Mouse (Mus musculus): ENCODE results near the gene Cry1.

Gene Cry1

GRCm38 (mm10) chr10:85184964-85185608 is at the start of gene Cry1:
Gene Cry1 (minus strand): TSS chr10:85185064.
- DNase-seq (ENCODE audit: low read depth, low spot score): peak; percentile 94

DNA sequence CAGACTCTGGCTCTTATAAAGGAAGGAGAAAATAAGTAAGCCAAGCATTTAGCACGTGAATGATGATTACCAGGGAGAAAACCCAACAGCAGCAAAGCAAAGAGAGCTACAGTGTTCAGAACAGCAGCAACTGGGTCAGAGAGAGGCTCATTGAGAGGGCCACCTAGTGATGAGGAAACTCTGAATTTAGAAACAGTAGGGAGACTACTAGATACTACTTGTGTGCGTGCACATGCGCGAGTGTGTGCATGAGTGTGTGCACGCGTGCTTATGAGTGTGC is 36.8 kb upstream of the Cry1 start:
- DNase-seq (ENCODE audit: low read depth, low spot score): no peak

DNA sequence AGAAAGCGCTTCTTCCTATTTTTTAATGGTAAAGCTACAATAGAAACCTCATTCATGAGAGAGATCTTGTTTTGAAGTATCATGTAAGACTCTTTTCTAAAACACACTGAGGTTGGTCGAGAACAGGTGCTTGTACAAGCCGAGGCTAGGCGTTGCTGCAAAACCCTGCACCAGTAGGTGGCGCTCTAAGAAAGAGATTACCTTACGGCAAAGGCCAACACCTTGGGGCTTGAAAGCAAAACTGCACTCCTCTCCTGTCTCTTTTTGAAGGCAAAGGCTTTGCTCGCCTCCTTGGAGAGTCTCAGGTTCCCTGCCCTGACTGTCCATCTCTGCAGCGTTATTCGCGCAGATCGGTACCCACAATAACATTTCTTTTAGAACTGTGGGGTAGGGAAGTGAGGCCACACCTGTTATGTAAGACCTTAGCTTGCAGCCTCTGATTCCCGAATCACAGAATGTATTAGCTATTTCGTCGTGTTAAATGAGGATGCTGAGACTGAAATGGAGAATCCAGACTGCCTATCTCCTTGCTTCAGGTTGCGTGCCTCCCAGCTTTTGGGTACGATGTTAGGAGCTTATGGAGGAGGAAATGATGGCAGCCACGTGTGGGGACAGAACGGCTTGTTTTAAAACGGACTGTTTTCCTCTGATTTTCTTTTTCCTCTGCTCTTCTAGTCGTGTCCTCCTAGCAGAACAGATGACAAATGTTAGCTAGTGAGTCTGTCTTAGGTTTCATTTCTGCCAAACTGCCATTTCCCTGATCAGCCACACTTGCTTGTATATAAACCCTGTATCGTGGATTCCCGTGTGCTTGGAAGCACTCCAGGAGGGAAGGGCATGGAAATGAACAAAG is 36.3 kb upstream of the Cry1 start:
- peak; percentile 86 for DNase-seq (ENCODE audit: low read depth, low spot score)

DNA sequence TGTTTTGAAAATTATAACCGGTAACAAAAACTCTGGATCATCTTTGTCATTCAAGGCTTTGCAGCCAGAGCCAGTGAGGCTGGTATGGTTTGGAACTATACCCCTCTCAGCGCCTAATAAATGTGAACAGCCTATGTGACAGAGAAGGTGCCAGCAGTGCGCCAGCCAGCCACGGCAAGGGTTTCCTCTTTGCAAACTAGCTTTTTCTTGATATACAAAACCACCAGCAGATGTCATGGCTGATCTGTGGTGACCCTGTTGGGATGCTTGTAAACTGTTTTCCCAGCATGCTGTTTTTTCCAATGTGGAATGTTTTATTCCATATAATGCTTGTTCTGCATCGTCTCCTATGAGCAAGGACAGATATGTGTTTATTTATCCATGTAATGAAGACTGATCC is 30.0 kb upstream of the Cry1 start:
- DNase-seq (ENCODE audit: low read depth, low spot score): no peak

DNA sequence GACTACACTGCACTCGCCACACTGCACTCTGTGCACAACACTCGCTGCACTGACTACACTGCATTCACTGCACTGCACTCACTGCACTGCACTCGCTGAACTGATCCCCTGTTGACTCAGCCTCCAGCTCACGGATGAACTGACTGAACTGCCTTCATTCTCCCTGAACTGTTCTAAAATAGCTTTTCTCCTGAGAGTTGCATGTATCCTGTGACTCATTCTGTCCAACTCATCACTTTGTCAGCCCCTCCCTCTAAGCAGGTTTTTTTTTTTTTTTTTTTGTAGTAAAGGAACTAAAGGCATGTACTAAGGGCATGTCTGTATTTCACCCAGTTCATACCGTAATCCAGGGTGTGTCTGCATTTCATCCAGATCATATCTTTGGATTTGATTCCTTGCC is 26.8 kb upstream of the Cry1 start:
- DNase-seq (ENCODE audit: low read depth, low spot score): no peak

GRCm38 (mm10) chr10:85210125-85210524 is 25.3 kb upstream of the Cry1 start:
- DNase-seq (ENCODE audit: low read depth, low spot score): peak; percentile 76

- peak; percentile 62 for DNase-seq (ENCODE audit: low read depth, low spot score)
Observed at GRCm38 (mm10) chr10:85209119-85209605, 24.3 kb upstream of the Cry1 start.

DNA sequence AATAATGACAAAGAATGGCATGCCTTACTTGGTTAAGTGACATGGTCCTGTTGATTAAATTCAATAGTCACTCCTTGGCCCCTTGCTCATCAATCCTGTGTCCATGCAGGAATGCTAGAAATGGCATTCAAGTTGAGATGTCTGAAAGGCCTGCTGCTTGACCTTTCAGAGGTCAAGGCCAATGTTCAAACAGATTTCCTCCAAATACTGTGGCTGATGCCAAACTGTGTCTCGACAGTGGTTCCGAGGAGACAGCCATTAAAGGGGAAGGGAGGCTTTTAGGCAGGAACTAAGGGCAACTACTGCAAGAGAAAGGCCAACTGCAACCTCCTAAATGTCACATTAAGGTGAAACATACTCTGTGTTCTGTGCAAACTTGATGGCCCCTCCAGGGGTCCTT is 20.5 kb upstream of the Cry1 start:
- peak; percentile 75 for DNase-seq (ENCODE audit: low read depth, low spot score)

DNA sequence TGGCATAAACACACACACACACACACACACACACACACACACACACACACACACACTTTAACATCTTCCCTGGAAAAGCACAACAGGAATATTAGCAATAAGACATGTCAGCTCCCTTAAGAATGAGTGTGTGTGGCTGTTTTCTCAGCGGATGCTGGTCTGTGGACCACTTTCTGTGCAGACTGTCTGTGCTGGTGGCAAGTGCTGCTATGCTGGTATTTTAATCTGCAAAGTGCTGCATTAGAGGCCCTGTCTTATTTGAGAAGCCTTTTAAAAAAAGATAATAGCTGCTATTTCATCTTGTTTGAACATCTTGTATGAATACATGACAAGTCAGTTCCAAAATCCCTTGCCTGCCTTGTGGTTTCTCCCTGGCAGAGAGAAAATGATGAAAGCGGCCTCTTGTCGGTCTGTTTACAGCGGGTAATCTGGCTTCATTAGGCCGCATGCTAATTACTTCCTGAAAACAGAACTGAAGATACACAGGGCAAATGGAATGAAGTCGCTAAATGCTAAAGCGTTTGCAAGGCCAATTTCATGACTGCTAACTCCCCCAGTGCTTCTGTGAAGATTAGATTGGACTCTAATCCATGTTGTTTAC is 19.5 kb upstream of the Cry1 start:
- no peak for DNase-seq (ENCODE audit: low read depth, low spot score)

- no peak for DNase-seq (ENCODE audit: low read depth, low spot score)
Observed at GRCm38 (mm10) chr10:85194528-85194927, 9.7 kb upstream of the Cry1 start.

DNA sequence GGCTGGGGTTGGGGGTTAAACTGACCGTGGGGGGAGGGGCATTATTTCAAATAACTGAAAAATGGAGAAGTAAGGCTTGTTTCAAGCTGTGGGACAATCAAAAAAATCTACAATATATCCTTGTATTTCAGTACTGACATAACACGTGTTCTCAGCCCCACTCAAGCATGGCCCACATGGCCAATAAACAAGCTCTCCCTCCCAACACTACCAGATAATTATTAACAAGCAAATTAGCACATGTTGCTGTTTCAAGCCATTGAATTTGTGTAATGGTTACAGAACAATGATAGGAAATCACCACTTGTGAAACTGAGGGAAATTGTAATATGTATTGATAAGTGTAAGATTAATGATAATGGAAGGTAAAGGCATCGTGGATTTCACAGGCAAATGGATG is 8.5 kb upstream of the Cry1 start:
- no peak for DNase-seq (ENCODE audit: low read depth, low spot score)

GRCm38 (mm10) chr10:85190652-85191051 is 5.8 kb upstream of the Cry1 start:
- DNase-seq (ENCODE audit: low read depth, low spot score): no peak

- no peak for DNase-seq (ENCODE audit: low read depth, low spot score)
Observed at GRCm38 (mm10) chr10:85189966-85190365, 5.1 kb upstream of the Cry1 start.

DNA sequence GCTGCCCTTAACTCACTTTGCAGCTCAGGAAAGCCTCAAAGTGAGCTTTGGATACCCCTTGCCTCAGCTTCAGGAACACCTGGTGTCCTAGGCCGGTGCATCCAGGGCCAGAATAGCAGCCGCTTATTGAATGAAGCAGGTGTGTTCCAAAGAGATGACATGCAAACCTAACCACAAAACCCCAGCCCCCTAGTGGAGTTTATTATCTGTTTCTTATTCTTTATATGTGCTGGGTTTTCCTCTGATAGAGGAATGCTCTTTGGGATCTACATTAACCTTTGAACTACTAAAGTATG is 1.6 kb upstream of the Cry1 start:
- DNase-seq (ENCODE audit: low read depth, low spot score): no peak

DNA sequence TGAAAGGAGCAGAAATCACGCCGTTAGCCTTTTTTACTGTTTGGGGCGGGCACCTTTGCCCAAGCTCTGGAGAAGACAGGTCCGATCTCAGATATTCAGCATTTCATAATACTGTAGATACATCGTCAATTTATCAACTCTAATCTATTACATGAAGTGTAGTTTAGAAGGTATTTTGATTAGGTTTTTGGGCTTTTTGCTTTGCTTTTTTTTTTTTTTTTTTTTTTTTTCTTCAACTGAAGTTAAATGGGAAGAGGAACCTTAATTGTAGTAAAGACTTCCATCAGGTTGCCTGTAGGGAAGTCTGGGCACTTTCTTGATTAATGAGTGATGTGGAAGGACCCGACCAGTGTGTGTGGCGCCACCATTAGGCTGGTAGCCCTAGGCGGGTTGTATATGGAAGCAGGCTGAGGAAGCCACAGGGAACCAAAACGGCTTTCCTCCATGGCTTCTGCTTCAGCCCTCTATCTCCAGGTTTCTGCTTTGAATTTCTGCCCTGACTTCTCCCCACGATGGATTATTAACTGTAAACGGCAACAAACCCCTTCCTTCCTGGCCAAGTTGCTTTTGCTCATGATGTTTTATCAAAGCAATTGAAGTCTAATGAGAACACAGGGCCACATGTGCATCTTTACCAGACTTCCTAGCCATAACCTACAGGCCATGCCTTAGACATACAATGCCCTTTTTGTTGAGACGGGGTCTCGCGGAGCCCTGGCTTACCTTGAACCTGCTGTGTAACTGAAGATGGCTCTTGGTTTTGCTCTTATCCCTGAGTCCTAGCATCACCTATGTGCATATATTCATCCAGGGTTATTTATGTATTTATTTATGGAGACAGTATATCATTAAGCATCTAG is 1.0 kb upstream of the Cry1 start:
- DNase-seq (ENCODE audit: low read depth, low spot score): peak; percentile 34

DNA sequence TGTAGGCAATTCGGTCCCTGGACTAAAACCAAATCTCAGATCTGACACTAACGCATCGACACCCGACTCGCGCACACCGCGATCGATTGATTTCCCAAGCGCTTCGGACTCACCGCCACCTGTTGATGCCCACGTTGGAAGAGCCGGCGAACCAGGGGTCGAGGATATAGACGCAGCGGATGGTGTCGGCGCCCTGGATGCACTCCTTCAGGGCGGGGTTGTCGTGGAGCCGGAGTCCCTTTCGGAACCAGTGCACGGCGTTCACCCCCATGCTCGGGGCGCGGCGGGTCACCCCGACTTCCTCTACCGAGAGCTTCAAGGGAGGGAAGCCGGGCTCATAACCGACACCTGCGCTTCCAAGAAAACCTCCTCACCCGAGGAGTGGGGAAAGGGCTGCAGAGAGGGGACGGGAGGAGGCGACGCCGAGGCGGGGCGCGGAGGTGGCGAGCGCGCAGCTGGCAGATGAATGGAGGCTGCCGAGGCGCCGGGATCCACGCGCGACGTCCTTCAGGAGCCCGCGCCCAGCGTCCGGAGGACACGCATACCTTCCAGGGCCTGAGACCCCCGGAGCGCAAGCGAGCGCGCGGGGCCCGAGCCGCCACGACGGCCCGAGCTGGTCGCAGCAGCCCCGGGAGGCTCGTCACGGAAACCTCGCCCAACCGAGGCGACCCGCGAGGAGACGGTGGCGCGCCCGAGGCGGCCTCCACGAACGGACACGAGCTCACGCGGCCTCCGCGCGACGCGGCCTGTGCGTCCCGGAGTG is 482 bp downstream of the Cry1 start:
- DNase-seq (ENCODE audit: low read depth, low spot score): peak; percentile 25

DNA sequence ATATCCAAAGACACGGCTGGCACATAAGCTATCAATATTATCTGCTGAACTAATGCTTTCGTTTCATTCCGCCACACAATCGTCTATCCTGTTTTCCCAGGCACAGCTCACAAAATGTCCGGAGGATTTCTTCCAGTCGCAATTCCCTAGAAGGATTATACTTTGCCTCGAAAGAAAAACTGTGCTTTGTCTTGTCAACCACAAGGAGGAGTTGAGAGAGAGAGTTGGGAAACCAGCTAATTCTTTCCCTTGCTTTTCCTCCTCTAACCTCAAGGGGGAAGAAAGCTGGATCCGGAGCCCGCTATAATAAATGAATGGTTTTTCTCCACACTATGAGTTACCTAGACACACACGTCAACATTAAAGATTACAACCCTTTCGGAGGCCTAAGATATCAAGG is 1.2 kb downstream of the Cry1 start:
- DNase-seq (ENCODE audit: low read depth, low spot score): peak; percentile 90

GRCm38 (mm10) chr10:85182766-85183165 is 2.1 kb downstream of the Cry1 start:
- no peak for DNase-seq (ENCODE audit: low read depth, low spot score)

DNA sequence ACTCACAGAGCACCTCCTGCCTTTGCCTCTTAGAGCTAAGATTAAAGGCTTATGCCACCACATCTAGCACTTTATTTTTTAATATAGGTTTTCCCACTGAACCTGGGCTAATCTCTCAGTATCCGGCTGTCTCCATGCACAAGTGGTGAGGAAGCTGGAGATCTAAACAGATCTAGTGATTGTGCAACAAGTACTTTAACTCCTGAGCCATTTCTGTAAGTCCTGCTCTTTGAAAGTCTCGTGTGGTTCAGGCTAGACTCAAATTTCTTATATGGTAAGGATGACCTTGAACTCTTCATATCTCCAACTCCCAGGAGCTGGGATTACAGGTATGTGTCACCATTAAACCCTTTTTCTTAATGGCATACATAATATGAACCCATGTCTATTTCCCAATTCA is 8.2 kb downstream of the Cry1 start:
- no peak for DNase-seq (ENCODE audit: low read depth, low spot score)

- peak; percentile 69 for DNase-seq (ENCODE audit: low read depth, low spot score)
Observed at GRCm38 (mm10) chr10:85165306-85165705, 19.6 kb downstream of the Cry1 start.

GRCm38 (mm10) chr10:85164791-85165190 is 20.1 kb downstream of the Cry1 start:
- DNase-seq (ENCODE audit: low read depth, low spot score): no peak
